Mouse (Mus musculus) cerebellum, adult 2 months (tissue): Measurements from ENCODE around the gene Phactr3. TPM values are rescaled to one million over a fixed set of nuclear protein-coding genes. Genes with fewer than 3 reads are reported as not detected.

ENCODE experiments used
- DNase-seq, 2 experiments: peaks; one replicate each; pipeline ENCODE4 v3.0.0; 2021
- H3K27ac ChIP-seq: fragments of 200-500 bp; 2 replicates; pipeline ENCODE4 v1.5.1; 2012; ENCODE audit warnings: low read length, control low read depth, inconsistent platforms; ENCODE audit not compliant: insufficient read depth
- H3K27me3 ChIP-seq: fragments of 200-500 bp; 2 replicates; pipeline ENCODE4 v1.6.1; 2012; ENCODE audit warnings: inconsistent platforms, mild to moderate bottlenecking, low read length, moderate library complexity; ENCODE audit not compliant: control insufficient read depth, insufficient read depth
- H3K4me1 ChIP-seq: fragments of 200-500 bp; 2 replicates; pipeline ENCODE4 v1.6.1; 2011; ENCODE audit warnings: low read length; ENCODE audit not compliant: control insufficient read depth, insufficient read depth
- H3K4me3 ChIP-seq: fragments of 200-500 bp; replicated peaks from 2 replicates; pipeline ENCODE3; 2011; ENCODE audit warnings: mild to moderate bottlenecking, low read depth, low read length, control low read depth; ENCODE audit not compliant: insufficient read depth
- CTCF ChIP-seq: fragments of 200-500 bp; IDR thresholded peaks from 2 replicates; pipeline ENCODE4 v1.5.1; 2011; ENCODE audit warnings: low read depth, mild to moderate bottlenecking, control low read depth, low read length, moderate library complexity, borderline replicate concordance; ENCODE audit not compliant: insufficient read depth
- POLR2A ChIP-seq: fragments of 200-500 bp; IDR thresholded peaks from 2 replicates; pipeline ENCODE4 v1.6.1; 2011; ENCODE audit warnings: low read length, control low read depth, borderline replicate concordance; ENCODE audit not compliant: insufficient read depth
- WGBS: fragments of 180-500 bp; shearing (Covaris S2); methylation state at CpG from one replicate; pipeline ENCODE4 v1.1.7; 2018; 5-methylcytosine and 5-hydroxymethylcytosine counted together
- polyA plus RNA-seq: library from polyadenylated mRNA; depleted of rRNA; stranded (reverse); fragments of >200 nt; gene quantifications from 2 replicates; pipeline ENCODE4 v1.2.3, GENCODE M21; 2012

Gene Phactr3
- polyA plus RNA-seq, 1 experiment: 79.8 TPM

DNA sequence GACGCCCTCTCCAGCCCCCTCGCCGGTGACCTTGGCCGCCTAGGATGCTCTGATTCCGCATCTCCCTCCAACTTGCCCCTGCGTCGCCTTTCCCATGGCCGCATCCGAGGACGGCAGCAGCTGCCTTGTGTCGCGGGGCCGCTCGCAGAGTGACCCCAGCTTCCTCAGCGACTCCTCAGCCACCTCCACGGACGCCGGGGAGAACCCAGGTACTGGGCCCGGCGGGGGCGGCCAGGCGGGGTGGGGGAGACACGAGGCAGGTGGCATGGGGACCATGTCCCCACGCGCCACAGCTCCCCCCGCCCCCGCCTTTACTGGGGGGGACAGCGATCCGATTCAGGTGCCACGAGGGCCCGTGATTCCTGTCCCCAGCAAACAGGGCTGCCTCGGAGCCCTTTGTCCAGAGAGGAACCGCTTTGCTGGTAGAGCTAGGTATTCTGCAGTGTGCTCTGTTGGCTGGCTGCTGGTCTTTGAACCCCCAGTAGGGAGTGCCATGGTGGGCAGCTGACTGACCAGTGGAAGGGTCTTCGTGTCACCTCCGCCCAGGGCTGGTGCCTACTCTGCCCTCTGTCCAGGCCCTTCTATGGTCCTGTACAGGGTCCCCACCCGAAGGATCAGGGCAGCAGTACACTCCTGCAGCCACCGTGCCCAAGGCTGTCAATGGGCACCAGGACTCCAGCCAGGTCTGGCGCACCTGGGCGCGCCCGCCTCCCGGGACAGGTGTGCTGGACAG lies 23.7 kb downstream of the Phactr3 start:
- no peak for TF ChIP-seq CTCF
- no peak for TF ChIP-seq POLR2A
- 5% methylated on average over 42 of the region's 42 CpGs for WGBS
- peak overlapping the region; percentile 71 for H3K27ac ChIP-seq
- peak overlapping the region; percentile 60 for H3K4me3 ChIP-seq
- DNase-seq: peak in 1 of 2 experiments; percentile 65
- H3K27me3 ChIP-seq: no peaks in the 10 kb centered on the region
- H3K4me1 ChIP-seq: peaks cover 56% of the 10 kb centered on the region

DNA sequence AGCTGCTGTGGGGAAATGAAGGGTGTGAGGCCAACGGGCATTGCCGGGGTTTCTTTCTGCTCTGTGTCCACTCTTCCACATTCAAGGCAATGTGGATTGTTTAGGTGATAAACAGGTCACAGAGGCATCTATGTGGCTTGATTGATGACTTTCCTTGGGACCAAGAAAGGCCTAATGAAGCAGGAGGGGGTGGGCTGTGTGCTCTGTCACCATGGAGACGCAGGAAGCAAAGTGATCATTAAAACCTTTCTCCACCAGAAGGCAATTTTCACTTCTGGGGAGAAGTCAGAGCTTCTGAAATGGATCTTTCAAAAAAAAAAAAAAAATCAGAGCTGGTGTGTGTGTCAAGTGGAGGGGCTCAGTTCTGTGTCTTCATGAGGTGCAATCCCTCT lies 24.2 kb downstream of the Phactr3 start:
- Histone ChIP-seq H3K27me3 (no peaks in the 10 kb centered on the region), H3K4me1 (peaks cover 58% of the 10 kb centered on the region), H3K4me3 (peak overlapping the region; percentile 60), H3K27ac (peak overlapping the region; percentile 71; the same call in 1 of the 2 replicates)
- DNase-seq: no peak
- 31% methylated on average over 3 of the region's 3 CpGs for WGBS
- no peak for TF ChIP-seq CTCF
- no peak for TF ChIP-seq POLR2A

DNA sequence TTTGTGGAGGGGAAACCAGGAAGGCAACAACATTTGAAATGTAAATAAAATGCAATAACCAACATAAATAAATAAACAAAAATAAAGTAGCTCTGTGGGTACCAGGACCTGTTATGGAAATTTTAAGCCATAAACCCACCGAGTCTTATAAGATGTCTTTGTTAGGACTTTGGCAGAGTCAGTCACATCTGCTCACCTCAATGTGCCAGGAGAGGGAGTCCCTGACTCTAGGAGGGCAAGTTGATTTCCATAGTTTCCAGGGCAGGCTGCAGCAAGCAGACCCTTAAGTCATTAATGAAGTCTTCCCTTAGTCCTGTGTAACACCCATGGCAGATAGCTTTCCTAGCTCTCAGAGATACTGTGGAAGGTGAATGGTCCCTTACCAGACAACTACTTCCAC lies 25.1 kb downstream of the Phactr3 start:
- TF ChIP-seq CTCF: no peak
- no peak for TF ChIP-seq POLR2A
- Histone ChIP-seq H3K4me3 (no peak overlapping the region), H3K4me1 (peaks cover 56% of the 10 kb centered on the region), H3K27me3 (no peaks in the 10 kb centered on the region), H3K27ac (no peak overlapping the region)
- WGBS: 11% methylated on average over 1 of the region's 1 CpGs
- no peak for DNase-seq

DNA sequence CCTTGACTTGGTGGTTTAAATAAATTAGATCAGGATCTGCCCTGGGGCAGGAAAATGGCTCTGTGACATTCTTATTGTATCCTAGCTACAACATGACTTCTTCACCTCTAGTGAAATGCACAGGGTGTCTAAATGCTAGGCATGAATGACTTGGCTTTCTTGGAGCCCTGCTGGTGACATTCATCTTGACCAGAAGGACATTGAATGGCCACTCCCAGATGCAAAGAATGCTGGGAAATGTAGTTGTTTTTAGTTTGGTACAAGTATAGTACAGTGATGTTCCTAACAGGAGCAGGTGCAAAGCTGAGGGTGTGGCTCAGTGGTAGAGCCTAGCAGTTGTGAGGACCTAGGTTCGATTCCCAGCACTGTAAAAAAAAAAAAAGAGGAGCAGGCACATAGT lies 30.5 kb downstream of the Phactr3 start:
- no peak for DNase-seq
- Histone ChIP-seq H3K27me3 (no peaks in the 10 kb centered on the region), H3K4me1 (peaks cover 48% of the 10 kb centered on the region), H3K4me3 (no peak overlapping the region), H3K27ac (no peak overlapping the region)
- WGBS: 71% methylated on average over 1 of the region's 1 CpGs
- TF ChIP-seq CTCF: no peak
- no peak for TF ChIP-seq POLR2A

DNA sequence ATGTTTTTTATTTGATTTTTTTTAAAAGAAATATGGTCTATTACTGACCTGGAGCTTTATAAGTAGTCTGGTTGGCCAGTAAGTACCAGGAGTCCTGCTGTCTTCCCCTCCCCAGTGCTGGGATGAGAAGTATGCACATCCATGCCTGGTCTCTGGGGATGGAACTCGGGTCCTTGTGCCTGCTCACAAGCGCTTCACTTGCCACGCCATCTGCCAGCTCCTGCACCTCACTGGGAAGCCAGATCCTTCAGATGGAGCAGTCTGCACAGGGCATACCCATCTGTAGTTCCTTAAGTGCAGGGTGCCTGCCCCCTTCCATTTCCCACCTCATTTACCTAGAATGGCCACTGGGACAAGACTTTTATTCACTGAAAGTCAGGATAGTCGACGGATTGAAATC lies 31.9 kb downstream of the Phactr3 start:
- Histone ChIP-seq H3K4me3 (no peak overlapping the region), H3K27me3 (no peaks in the 10 kb centered on the region), H3K27ac (no peak overlapping the region), H3K4me1 (peaks cover 53% of the 10 kb centered on the region)
- DNase-seq: peak; percentile 45 to 51
- WGBS: 21% methylated on average over 5 of the region's 5 CpGs
- TF ChIP-seq POLR2A: no peak
- TF ChIP-seq CTCF: no peak

DNA sequence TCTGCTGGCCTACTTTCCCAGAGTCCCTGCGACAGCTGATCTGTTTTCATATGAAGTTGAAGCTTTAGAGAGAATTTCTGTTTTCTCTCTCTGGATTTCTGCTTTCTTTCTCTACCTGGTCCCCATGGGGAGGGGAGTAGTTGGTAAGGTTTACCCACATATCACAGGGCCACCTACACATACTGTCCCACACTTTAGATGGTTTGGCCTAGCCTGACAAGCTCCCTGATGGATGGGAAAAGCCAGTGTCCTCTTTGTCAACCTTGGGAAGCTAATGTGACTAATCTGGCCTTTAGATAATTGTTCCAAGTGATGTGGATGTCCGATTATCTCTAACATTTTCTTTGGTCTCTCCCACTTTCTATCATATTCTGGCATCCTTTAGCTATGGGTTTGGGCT lies 34.8 kb downstream of the Phactr3 start:
- no peak for DNase-seq
- 72% methylated on average over 2 of the region's 2 CpGs for WGBS
- no peak overlapping the region for H3K4me3 ChIP-seq
- peaks cover 57% of the 10 kb centered on the region for H3K4me1 ChIP-seq
- peak overlapping the region; percentile 23; the same call in 1 of the 2 replicates for H3K27ac ChIP-seq
- TF ChIP-seq CTCF: no peak
- no peak for TF ChIP-seq POLR2A
- no peaks in the 10 kb centered on the region for H3K27me3 ChIP-seq

DNA sequence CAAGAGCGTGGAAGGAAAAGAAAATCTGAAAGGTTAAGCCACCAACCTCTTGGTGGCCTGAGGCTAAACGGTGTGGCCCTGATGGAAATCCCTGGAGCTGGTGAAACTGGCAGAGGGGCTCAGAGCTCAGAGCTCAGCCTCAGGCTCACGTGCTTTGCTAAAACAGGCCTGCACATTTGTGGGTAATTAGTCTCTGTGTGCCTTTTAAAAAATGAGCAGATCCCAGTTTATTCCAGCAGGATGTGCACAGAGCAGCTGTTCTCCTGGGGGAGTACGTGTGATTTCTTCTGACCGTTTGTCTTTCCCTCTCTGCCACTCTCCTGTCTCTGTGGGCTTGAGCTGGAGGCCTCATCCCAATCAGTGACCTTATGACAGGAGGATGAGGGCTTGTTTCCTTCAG lies 35.4 kb downstream of the Phactr3 start:
- no peak for TF ChIP-seq POLR2A
- Histone ChIP-seq H3K27me3 (no peaks in the 10 kb centered on the region), H3K4me3 (no peak overlapping the region), H3K4me1 (peaks cover 60% of the 10 kb centered on the region), H3K27ac (peak overlapping the region; percentile 18)
- 31% methylated on average over 5 of the region's 5 CpGs for WGBS
- DNase-seq: no peak

DNA sequence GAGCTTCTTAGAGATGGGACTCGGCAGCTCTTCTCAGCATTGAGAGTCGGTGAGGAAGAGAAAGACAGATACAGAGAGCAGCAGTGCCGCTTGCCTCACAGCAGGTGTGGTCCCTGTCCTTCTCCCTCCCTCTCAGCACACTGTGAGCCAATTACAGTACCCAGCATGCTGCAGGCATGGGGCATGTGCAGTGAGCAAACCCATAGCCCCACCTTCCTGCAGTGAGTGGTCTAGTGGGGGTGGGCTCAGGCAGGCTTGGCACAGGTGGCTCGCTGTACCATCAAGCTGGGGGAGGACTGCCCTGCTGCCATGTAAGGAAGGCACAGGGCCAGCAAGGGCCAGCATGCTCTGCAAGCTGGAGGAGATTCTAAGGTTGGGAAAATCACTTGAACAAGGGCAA lies 35.8 kb downstream of the Phactr3 start:
- H3K4me1 ChIP-seq: peaks cover 61% of the 10 kb centered on the region
- H3K4me3 ChIP-seq: no peak overlapping the region
- H3K27me3 ChIP-seq: no peaks in the 10 kb centered on the region
- H3K27ac ChIP-seq: peak overlapping the region; percentile 18
- no peak for TF ChIP-seq CTCF
- TF ChIP-seq POLR2A: no peak
- 3% methylated on average over 4 of the region's 4 CpGs for WGBS
- DNase-seq: peak; percentile 71 to 74
